8 mouse cellular contexts compared by ENCODE assay signal in genomic region chr11:84880971-84881370, GRCm38 (mm10). TPM values are rescaled to one million over a fixed set of nuclear protein-coding genes. Genes with fewer than 3 reads are reported as not detected.
DNase-seq lines count a peak whose midpoint lies in the region; ATAC-seq lines count a peak whose summit lies in the region.

No protein-coding gene starts in this region.

- no peaks in the 10 kb centered on the region for H3K27me3 ChIP-seq in kidney, embryonic 14.5 days (ENCODE audit: control insufficient read depth, insufficient read depth, low read length)
- no peaks in the 10 kb centered on the region for H3K27me3 ChIP-seq in hindbrain, embryonic 11.5 days (ENCODE audit: control insufficient read depth, insufficient read depth, low read length)
- H3K27me3 ChIP-seq in midbrain, embryonic 13.5 days, result no peaks in the 10 kb centered on the region

- no peak for DNase-seq in kidney, postnatal 10 days
- peak; percentile 56 for DNase-seq in ZHBTc4 (ENCODE audit: low read depth, low spot score)
- DNase-seq in hindbrain, embryonic 11.5 days (ENCODE audit: low spot score), result no peak
- DNase-seq in cerebellum, adult 9-10 months, result no peak
- no peak for DNase-seq in layer of hippocampus, adult 9-10 months (ENCODE audit: low spot score)
- no peak for DNase-seq in left cerebral cortex, postnatal 4 days

- H3K27ac ChIP-seq in kidney, embryonic 14.5 days (ENCODE audit: low read depth, low read length), result peak overlapping the region; percentile 94
- peak overlapping the region; percentile 84; the same call in 1 of the 2 replicates for H3K27ac ChIP-seq in hindbrain, embryonic 11.5 days (ENCODE audit: low read depth, low read length)
- peak overlapping the region; percentile 87 for H3K27ac ChIP-seq in midbrain, embryonic 13.5 days

- H3K9me3 ChIP-seq in kidney, embryonic 14.5 days (ENCODE audit: control insufficient read depth, low read length), result no peaks in the 10 kb centered on the region
- no peaks in the 10 kb centered on the region for H3K9me3 ChIP-seq in hindbrain, embryonic 11.5 days (ENCODE audit: control insufficient read depth, low read length)
- H3K9me3 ChIP-seq in midbrain, embryonic 13.5 days, result no peaks in the 10 kb centered on the region

- H3K9ac ChIP-seq in kidney, embryonic 14.5 days (ENCODE audit: low read depth, low read length), result peak overlapping the region; percentile 89
- H3K9ac ChIP-seq in hindbrain, embryonic 11.5 days (ENCODE audit: low read depth, low read length), result peak overlapping the region; percentile 89
- peak overlapping the region; percentile 82 for H3K9ac ChIP-seq in midbrain, embryonic 13.5 days (replicated peaks)

- intact Hi-C loops in left cerebral cortex, postnatal 4 days (cut with DNase I), result no loop called here

- H3K36me3 ChIP-seq in kidney, embryonic 14.5 days (ENCODE audit: control insufficient read depth, insufficient read depth, low read length), result peaks cover 37% of the 10 kb centered on the region
- H3K36me3 ChIP-seq in hindbrain, embryonic 11.5 days (ENCODE audit: control insufficient read depth, insufficient read depth, low read length), result no peaks in the 10 kb centered on the region
- H3K36me3 ChIP-seq in midbrain, embryonic 13.5 days, result peaks cover 26% of the 10 kb centered on the region

- WGBS in kidney, embryonic 14.5 days, result 43% methylated on average over 9 of the region's 9 CpGs
- 66% methylated on average over 9 of the region's 9 CpGs for WGBS in hindbrain, embryonic 11.5 days
- WGBS in midbrain, embryonic 13.5 days, result 64% methylated on average over 9 of the region's 9 CpGs

- peaks cover 11% of the 10 kb centered on the region for H3K4me1 ChIP-seq in kidney, embryonic 14.5 days (ENCODE audit: control insufficient read depth, insufficient read depth, low read length)
- H3K4me1 ChIP-seq in hindbrain, embryonic 11.5 days (replicated peaks; ENCODE audit: control insufficient read depth, insufficient read depth, low read length), result peaks cover 3% of the 10 kb centered on the region; the same call in 1 of the 2 replicates
- H3K4me1 ChIP-seq in midbrain, embryonic 13.5 days (replicated peaks), result peaks cover 22% of the 10 kb centered on the region

- H3K4me3 ChIP-seq in kidney, embryonic 14.5 days (ENCODE audit: low read length), result peak overlapping the region; percentile 95
- H3K4me3 ChIP-seq in hindbrain, embryonic 11.5 days (ENCODE audit: low read depth, low read length), result peak overlapping the region; percentile 84
- peak overlapping the region; percentile 90 for H3K4me3 ChIP-seq in midbrain, embryonic 13.5 days (replicated peaks)

- peak overlapping the region; percentile 89 for H3K4me2 ChIP-seq in kidney, embryonic 14.5 days (replicated peaks; ENCODE audit: low read depth, low read length)
- peak overlapping the region; percentile 84 for H3K4me2 ChIP-seq in hindbrain, embryonic 11.5 days (replicated peaks; ENCODE audit: low read depth, low read length)
- peak overlapping the region; percentile 87 for H3K4me2 ChIP-seq in midbrain, embryonic 13.5 days (replicated peaks)

- ATAC-seq in kidney, embryonic 14.5 days (ENCODE audit: low FRiP score, low TSS enrichment), result no peak
- ATAC-seq in hindbrain, embryonic 11.5 days (ENCODE audit: low FRiP score), result no peak
- no peak; the same call in 1 of the 2 replicates for ATAC-seq in midbrain, embryonic 13.5 days

RNA-seq across cellular contexts. Expression of gene Pigw, which starts 0.9 kb away (rescaled TPM):
- 4.0 and 4.8 TPM in 2 replicates for polyA plus RNA-seq in kidney, embryonic 14.5 days (2014; fragmentation: Nextera tagmentation; extraction: Ambion mirVana)
- 3.8 and 4.0 TPM in 2 replicates for polyA plus RNA-seq in hindbrain, embryonic 11.5 days (2014; fragmentation: Nextera tagmentation; extraction: Ambion mirVana)
- 2.3 and 3.1 TPM in 2 replicates for polyA plus RNA-seq in midbrain, embryonic 13.5 days (2015; fragmentation: Nextera tagmentation; extraction: Ambion mirVana)
- total RNA-seq in left cerebral cortex, postnatal 4 days (2021), result 10 to 100 TPM; 11.2 to 12.0 TPM

RNA-seq across cellular contexts. Expression of gene Myo19, which starts 1.0 kb away (rescaled TPM):
- 9.2 and 15.0 TPM in 2 replicates for polyA plus RNA-seq in kidney, embryonic 14.5 days (2014; fragmentation: Nextera tagmentation; extraction: Ambion mirVana)
- 7.2 and 7.7 TPM in 2 replicates for polyA plus RNA-seq in hindbrain, embryonic 11.5 days (2014; fragmentation: Nextera tagmentation; extraction: Ambion mirVana)
- 6.2 and 6.3 TPM in 2 replicates for polyA plus RNA-seq in midbrain, embryonic 13.5 days (2015; fragmentation: Nextera tagmentation; extraction: Ambion mirVana)
- 10 to 100 TPM; 20.0 to 21.1 TPM for total RNA-seq in left cerebral cortex, postnatal 4 days (2021)

RNA-seq across cellular contexts. Expression of gene Ggnbp2, which starts 10.4 kb away (rescaled TPM):
- polyA plus RNA-seq in kidney, embryonic 14.5 days (2014; fragmentation: Nextera tagmentation; extraction: Ambion mirVana), result 68.7 and 74.7 TPM in 2 replicates
- 77.1 and 77.3 TPM in 2 replicates for polyA plus RNA-seq in hindbrain, embryonic 11.5 days (2014; fragmentation: Nextera tagmentation; extraction: Ambion mirVana)
- polyA plus RNA-seq in midbrain, embryonic 13.5 days (2015; fragmentation: Nextera tagmentation; extraction: Ambion mirVana), result 75.1 and 75.7 TPM in 2 replicates
- 100 to 1,000 TPM in 1 of 2 experiments, 10 to 100 TPM in 1; 86.9 to 100 TPM for total RNA-seq in left cerebral cortex, postnatal 4 days (2021)

RNA-seq across cellular contexts. Expression of gene Znhit3, which starts 35.2 kb away (rescaled TPM):
- polyA plus RNA-seq in kidney, embryonic 14.5 days (2014; fragmentation: Nextera tagmentation; extraction: Ambion mirVana), result 71.6 and 81.0 TPM in 2 replicates
- polyA plus RNA-seq in hindbrain, embryonic 11.5 days (2014; fragmentation: Nextera tagmentation; extraction: Ambion mirVana), result 68.5 and 71.5 TPM in 2 replicates
- polyA plus RNA-seq in midbrain, embryonic 13.5 days (2015; fragmentation: Nextera tagmentation; extraction: Ambion mirVana), result 67.4 and 68.1 TPM in 2 replicates
- total RNA-seq in left cerebral cortex, postnatal 4 days (2021), result 10 to 100 TPM; 24.8 to 30.7 TPM

RNA-seq across cellular contexts. Expression of gene Dhrs11, which starts 52.2 kb away (rescaled TPM):
- 8.3 and 10.4 TPM in 2 replicates for polyA plus RNA-seq in kidney, embryonic 14.5 days (2014; fragmentation: Nextera tagmentation; extraction: Ambion mirVana)
- 12.4 and 15.2 TPM in 2 replicates for polyA plus RNA-seq in hindbrain, embryonic 11.5 days (2014; fragmentation: Nextera tagmentation; extraction: Ambion mirVana)
- 4.9 and 5.2 TPM in 2 replicates for polyA plus RNA-seq in midbrain, embryonic 13.5 days (2015; fragmentation: Nextera tagmentation; extraction: Ambion mirVana)
- 1 to 10 TPM; 5.9 to 6.8 TPM for total RNA-seq in left cerebral cortex, postnatal 4 days (2021)
